Mouse (Mus musculus): ENCODE results near the gene Zbtb1. TPM values are rescaled to one million over a fixed set of nuclear protein-coding genes. Genes with fewer than 3 reads are reported as not detected.
"Not testable (repeated sequence)": the region's sequence is repeated elsewhere in the genome, so short reads cannot be mapped to it uniquely, and the experiment has no call there.

The Zbtb1 gene
- polyA plus RNA-seq, 1 experiment from 2014 or later = 10.4 TPM

DNA sequence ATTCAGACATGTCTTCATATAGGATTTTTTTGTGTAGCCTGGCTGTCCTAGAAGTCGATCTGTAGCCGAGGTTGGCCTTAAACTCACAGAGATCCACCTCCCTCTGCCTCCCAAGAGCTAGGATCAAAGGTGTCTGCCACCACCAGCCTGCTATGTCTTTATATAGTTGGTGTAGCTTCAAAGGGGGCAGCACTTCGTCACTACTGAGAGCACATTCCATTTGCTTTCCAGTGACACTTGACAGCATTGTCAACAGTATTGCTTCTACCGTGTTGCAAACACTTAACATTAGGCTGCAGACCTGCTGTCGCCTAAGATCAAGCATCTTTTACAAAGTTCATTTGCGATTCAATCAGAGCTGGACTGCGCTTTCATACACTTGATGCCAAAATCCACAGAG, 64.0 kb downstream of the Zbtb1 start:
- Histone ChIP-seq H3K27ac (ENCODE audit: poor library complexity, severe bottlenecking) (no peak overlapping the region), H3K4me3 (no peak overlapping the region), H3K36me3 (no peaks in the 10 kb centered on the region), H3K4me2 (peak overlapping the region; percentile 80), H3K27me3 (replicated peaks) (peaks cover 15% of the 10 kb centered on the region), H3K9ac (no peak overlapping the region), H3K4me1 (replicated peaks) (peaks cover 24% of the 10 kb centered on the region), H3K9me3 (replicated peaks) (no peaks in the 10 kb centered on the region)
- ATAC-seq (ENCODE audit: insufficient number of reproducible peaks, low FRiP score) = no peak
- 23% methylated on average over 7 of the region's 7 CpGs for WGBS

DNA sequence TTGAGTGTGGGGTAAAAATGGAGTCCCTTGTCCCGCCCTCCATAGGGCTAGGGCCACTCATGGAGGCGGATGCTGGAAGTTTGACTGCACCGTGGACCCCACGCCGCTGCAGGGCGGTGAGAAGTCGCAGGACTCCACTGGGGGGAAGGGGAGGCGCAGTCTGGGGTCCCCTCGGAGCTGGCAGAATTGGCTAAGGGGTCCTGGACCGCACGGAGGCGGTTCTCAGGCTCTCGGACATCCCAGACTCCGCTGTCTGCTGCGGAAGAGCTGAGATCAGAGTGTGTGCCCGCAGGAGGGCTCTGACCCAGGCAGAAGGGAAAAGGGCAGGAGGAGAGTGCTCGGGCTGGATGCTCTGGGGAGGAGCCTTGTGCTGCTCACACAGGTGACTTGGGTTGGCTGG, 65.0 kb downstream of the Zbtb1 start:
- H3K4me1 ChIP-seq (replicated peaks) = peaks cover 24% of the 10 kb centered on the region
- H3K9ac ChIP-seq = peak overlapping the region; percentile 65; the same call in 1 of the 2 replicates
- WGBS = 4% methylated on average over 17 of the region's 17 CpGs
- peak; percentile 33; the same call in 1 of the 2 replicates for ATAC-seq (ENCODE audit: insufficient number of reproducible peaks, low FRiP score)
- peak overlapping the region; percentile 80 for H3K4me2 ChIP-seq
- no peaks in the 10 kb centered on the region for H3K36me3 ChIP-seq
- no peak overlapping the region for H3K27ac ChIP-seq (ENCODE audit: poor library complexity, severe bottlenecking)
- peaks cover 15% of the 10 kb centered on the region for H3K27me3 ChIP-seq (replicated peaks)
- no peaks in the 10 kb centered on the region for H3K9me3 ChIP-seq (replicated peaks)
- peak overlapping the region; percentile 49 for H3K4me3 ChIP-seq

DNA sequence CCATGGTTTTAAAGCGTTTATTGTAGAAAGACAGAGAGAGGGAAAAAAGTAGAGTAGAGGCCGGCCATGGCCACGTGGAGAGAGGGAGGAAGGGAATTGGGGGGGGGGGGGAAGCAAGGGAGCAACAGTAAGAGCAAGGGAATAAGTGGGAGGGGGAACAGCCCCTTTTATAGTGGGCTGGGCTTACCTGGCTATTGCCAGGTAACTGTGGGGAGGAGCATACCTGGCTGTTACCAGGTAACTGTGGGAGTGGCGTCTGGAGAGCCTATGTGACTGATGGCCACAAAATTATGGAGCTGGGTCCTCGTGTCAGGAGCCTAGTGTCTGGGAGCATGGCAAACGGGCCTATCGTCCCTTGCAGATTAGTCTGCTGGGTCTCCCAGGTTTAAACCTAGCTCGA, 65.5 kb downstream of the Zbtb1 start:
- H3K27me3 ChIP-seq (replicated peaks) = peaks cover 15% of the 10 kb centered on the region
- peak overlapping the region; percentile 80 for H3K4me2 ChIP-seq
- no peak overlapping the region for H3K27ac ChIP-seq (ENCODE audit: poor library complexity, severe bottlenecking)
- no peaks in the 10 kb centered on the region for H3K36me3 ChIP-seq
- ATAC-seq (ENCODE audit: insufficient number of reproducible peaks, low FRiP score) = no peak
- H3K4me1 ChIP-seq (replicated peaks) = peaks cover 24% of the 10 kb centered on the region
- 44% methylated on average over 8 of the region's 8 CpGs for WGBS
- no peaks in the 10 kb centered on the region for H3K9me3 ChIP-seq (replicated peaks)
- no peak overlapping the region for H3K9ac ChIP-seq
- H3K4me3 ChIP-seq = no peak overlapping the region

DNA sequence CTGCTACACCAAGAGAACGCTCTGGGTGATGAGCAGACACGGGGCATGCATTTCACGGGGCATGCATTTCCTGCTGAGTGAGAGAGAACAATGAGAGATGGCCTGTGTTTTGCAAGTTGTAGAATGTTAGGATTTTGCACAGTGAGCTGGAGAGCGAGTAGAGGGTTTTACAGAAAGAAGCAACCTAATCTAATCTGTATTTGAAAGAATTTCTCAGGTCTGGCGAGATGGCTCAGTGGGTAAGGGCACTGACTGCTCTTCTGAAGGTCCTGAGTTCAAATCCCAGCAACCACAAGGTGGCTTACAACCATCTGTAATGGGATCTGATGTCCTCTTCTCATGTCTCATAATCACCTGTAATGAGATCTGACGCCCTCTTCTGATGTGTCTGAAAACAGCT, 73.4 kb downstream of the Zbtb1 start:
- not testable (repeated sequence) for ATAC-seq (ENCODE audit: insufficient number of reproducible peaks, low FRiP score); H3K27ac ChIP-seq (ENCODE audit: poor library complexity, severe bottlenecking); H3K36me3 ChIP-seq; H3K4me2 ChIP-seq; H3K9me3 ChIP-seq (replicated peaks); H3K4me3 ChIP-seq; H3K27me3 ChIP-seq (replicated peaks); H3K4me1 ChIP-seq (replicated peaks); H3K9ac ChIP-seq
- WGBS = 72% methylated on average over 6 of the region's 6 CpGs

DNA sequence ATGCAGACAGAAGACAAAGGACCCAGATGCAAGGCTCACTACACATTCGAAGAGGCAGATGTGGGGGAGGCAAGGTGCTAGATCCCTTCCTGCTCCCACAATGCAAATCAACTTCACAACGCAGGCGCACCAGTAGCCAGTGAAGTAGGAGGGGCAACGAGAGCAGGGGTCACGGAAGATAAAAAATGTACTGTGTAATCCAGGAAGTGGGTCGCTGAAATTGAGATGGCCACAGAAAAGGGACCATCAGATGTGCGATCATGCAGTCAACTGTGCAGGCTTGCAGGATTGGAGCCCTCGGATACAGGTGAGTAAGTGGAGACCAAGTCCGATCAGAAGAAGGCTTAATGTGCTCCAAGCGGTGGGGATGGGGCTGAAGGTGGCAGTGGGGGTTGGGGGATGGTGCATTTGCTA, 74.3 kb downstream of the Zbtb1 start:
- 50% methylated on average over 10 of the region's 10 CpGs for WGBS
- no peak for ATAC-seq (ENCODE audit: insufficient number of reproducible peaks, low FRiP score)
- Histone ChIP-seq H3K27me3 (replicated peaks) (no peaks in the 10 kb centered on the region), H3K27ac (ENCODE audit: poor library complexity, severe bottlenecking) (no peak overlapping the region), H3K4me2 (peak overlapping the region; percentile 18; the same call in 1 of the 2 replicates), H3K9ac (no peak overlapping the region), H3K4me3 (peak overlapping the region; percentile 14; the same call in 1 of the 2 replicates), H3K9me3 (replicated peaks) (no peaks in the 10 kb centered on the region), H3K4me1 (replicated peaks) (peaks cover 10% of the 10 kb centered on the region; the same call in 1 of the 2 replicates), H3K36me3 (no peaks in the 10 kb centered on the region)

DNA sequence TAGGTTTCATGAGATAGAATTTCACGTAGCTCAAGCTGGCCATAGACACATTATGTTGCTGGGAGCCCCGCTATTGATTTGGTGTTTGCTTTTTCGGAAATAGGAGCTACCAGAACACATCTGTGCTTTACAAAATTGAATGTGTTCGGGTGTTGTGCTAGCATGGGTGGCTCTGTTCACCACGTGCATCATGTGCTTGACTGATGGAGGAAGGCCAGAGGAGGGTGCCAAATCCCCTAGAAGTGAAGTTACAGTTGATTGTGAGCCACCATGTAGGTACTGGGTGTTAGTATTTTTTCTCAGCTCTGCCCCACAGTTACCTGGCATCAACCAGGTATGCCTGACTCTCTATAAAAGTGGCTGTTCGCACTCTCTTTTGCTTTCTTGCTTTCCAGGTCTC, 74.8 kb downstream of the Zbtb1 start:
- ATAC-seq (ENCODE audit: insufficient number of reproducible peaks, low FRiP score) = no peak
- Histone ChIP-seq H3K4me1 (replicated peaks) (peaks cover 10% of the 10 kb centered on the region; the same call in 1 of the 2 replicates), H3K4me2 (peak overlapping the region; percentile 18; the same call in 1 of the 2 replicates), H3K4me3 (peak overlapping the region; percentile 14; the same call in 1 of the 2 replicates), H3K9me3 (replicated peaks) (no peaks in the 10 kb centered on the region), H3K9ac (no peak overlapping the region), H3K27ac (ENCODE audit: poor library complexity, severe bottlenecking) (no peak overlapping the region), H3K36me3 (no peaks in the 10 kb centered on the region), H3K27me3 (replicated peaks) (no peaks in the 10 kb centered on the region)
- 76% methylated on average over 6 of the region's 6 CpGs for WGBS

DNA sequence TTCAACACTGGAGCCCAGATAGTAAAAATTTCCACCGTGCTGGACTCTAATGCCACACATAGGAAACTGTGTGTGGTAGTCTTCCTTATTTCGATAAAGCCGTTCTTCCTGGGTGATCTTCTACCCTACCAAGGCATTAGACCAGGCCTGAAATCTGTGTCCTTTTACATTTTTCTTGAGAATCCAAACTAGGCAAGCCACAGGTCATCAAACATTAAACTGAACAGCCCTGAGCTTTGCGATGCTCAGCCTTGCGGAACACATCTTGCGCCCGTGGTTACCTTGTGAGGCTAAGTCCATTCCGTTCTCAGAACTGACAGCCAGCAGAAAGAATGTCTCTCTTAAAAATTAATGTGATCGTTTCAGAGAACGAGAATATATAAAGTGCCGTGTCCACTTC, 76.1 kb downstream of the Zbtb1 start:
- H3K9me3 ChIP-seq (replicated peaks) = no peaks in the 10 kb centered on the region
- peaks cover 10% of the 10 kb centered on the region; the same call in 1 of the 2 replicates for H3K4me1 ChIP-seq (replicated peaks)
- no peak overlapping the region for H3K4me2 ChIP-seq
- H3K27me3 ChIP-seq (replicated peaks) = no peaks in the 10 kb centered on the region
- ATAC-seq (ENCODE audit: insufficient number of reproducible peaks, low FRiP score) = no peak
- no peak overlapping the region for H3K9ac ChIP-seq
- H3K4me3 ChIP-seq = no peak overlapping the region
- no peak overlapping the region for H3K27ac ChIP-seq (ENCODE audit: poor library complexity, severe bottlenecking)
- WGBS = 93% methylated on average over 11 of the region's 11 CpGs
- no peaks in the 10 kb centered on the region for H3K36me3 ChIP-seq

Other genes starting within 250 kb of the Zbtb1 start
- gene Esr2, start 193.0 kb upstream of the Zbtb1 start, polyA plus RNA-seq (2016; fragmentation: Nextera tagmentation; extraction: Ambion mirVana) = 0.36 and 0.46 TPM in 2 replicates
- gene Tex21, start 123.5 kb upstream of the Zbtb1 start, polyA plus RNA-seq (2016; fragmentation: Nextera tagmentation; extraction: Ambion mirVana) = 0.15 and 0.23 TPM in 2 replicates
- gene Mthfd1, start 115.0 kb upstream of the Zbtb1 start, polyA plus RNA-seq (2016; fragmentation: Nextera tagmentation; extraction: Ambion mirVana) = 48.0 and 48.6 TPM in 2 replicates
- gene Akap5, start 45.4 kb upstream of the Zbtb1 start, polyA plus RNA-seq (2016; fragmentation: Nextera tagmentation; extraction: Ambion mirVana) = 8.5 and 9.1 TPM in 2 replicates
- 13.0 and 15.4 TPM in 2 replicates for gene Zbtb25, start 664 bp upstream of the Zbtb1 start, polyA plus RNA-seq (2016; fragmentation: Nextera tagmentation; extraction: Ambion mirVana)
- gene Hspa2, start 33.9 kb downstream of the Zbtb1 start, polyA plus RNA-seq (2016; fragmentation: Nextera tagmentation; extraction: Ambion mirVana) = 23.2 and 23.9 TPM in 2 replicates
- gene Ppp1r36, start 47.3 kb downstream of the Zbtb1 start, polyA plus RNA-seq (2016; fragmentation: Nextera tagmentation; extraction: Ambion mirVana) = 2.8 and 3.8 TPM in 2 replicates
- gene Plekhg3, start 160.6 kb downstream of the Zbtb1 start, polyA plus RNA-seq (2016; fragmentation: Nextera tagmentation; extraction: Ambion mirVana) = 8.2 and 10.3 TPM in 2 replicates

Measured in heart, embryonic 12.5 days (tissue).